Mouse (Mus musculus) left cerebral cortex, postnatal 36 days (tissue): Measurements from ENCODE around the gene Slc22a6. TPM values are rescaled to one million over a fixed set of nuclear protein-coding genes. Genes with fewer than 3 reads are reported as not detected.

Source experiments
- DNase-seq, 2 experiments: peaks; one replicate each; pipeline ENCODE4 v3.0.0; 2021 to 2022; ENCODE audit warnings: low spot score in 2 of 2, mixed read lengths in 1 of 2
- intact Hi-C: fragments of 180-260 bp; cut with DNase I; formaldehyde crosslinking; loops from one replicate; pipeline ENCODE4 v1.15.1; 2025
- total RNA-seq, 2 experiments: library from RNA; stranded (reverse); gene quantifications; 2 replicates each; pipeline ENCODE4 v1.2.3; 2021

The Slc22a6 gene
- total RNA-seq, 2 experiments from 2014 or later = 5.0 to 6.0 TPM

DNA sequence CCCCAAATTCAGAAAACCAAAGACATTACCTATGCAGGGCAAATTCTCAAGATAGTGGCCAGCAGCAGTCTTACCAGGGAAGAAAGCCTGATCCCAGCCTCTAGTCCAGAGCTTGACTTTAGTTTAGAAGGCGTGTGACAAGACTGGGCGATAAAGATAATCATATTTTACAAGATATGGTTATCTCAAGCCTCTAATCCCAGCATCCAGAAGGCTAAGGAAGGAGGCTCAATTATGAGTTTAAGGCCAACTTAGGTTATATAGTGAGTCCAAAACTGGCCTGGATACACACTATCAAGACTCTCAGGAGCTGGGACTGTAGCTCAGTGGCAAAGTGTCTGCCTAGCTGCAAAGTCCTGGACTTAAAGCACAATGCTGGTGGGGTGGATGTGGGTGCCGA, 55.0 kb downstream of the Slc22a6 start:
- no peak for DNase-seq
- intact Hi-C loops = no loop called here

DNA sequence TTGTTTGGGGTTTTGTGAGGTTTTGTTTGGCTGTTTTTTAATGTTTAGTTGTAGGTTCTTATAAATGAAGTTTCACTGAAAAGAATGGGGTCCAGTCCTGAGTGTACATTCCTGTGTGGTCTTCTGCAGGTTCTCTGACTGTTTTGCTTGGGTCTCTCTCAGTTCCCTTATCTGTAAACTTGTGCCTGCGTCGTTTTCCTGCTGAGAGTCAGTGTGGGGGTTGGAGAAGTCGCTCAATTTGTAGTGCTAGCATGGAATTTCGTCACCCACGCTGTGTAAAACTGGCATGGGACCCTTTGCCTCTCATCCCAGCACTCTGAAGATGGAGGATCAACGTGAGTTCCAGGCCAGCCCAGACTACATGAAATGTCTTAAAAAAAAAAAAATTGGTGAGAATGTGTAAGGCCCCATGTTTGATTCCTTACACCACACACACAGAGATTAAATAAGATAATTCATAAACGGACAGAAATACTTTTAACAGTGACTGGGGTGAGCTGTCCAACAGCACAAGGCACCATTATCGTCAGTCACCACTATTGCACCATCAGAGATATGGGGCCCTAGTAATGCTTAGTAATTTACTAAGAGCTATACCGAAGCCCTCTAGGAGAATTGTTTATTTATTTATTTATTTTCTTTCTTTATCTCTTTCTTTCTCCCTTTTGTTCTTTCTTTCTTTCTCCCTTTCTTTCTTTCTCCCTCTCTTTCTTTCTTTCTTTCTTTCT, 55.7 kb downstream of the Slc22a6 start:
- intact Hi-C loops = no loop called here
- DNase-seq = no peak

Other genes starting within 250 kb of the Slc22a6 start
- gene Slc22a30, start 212.9 kb upstream of the Slc22a6 start, total RNA-seq = not detected
- 10 to 100 TPM; 10.7 to 14.3 TPM for gene Slc22a8, start 26.8 kb upstream of the Slc22a6 start, total RNA-seq
- gene Chrm1, start 45.8 kb downstream of the Slc22a6 start, total RNA-seq = 100 to 1,000 TPM; 157 to 166 TPM
- 100 to 1,000 TPM; 151 to 173 TPM for gene Slc3a2, start 105.3 kb downstream of the Slc22a6 start, total RNA-seq
- gene Wdr74, start 117.8 kb downstream of the Slc22a6 start, total RNA-seq = 10 to 100 TPM; 50.8 to 55.2 TPM
- 1 to 10 TPM in 1 of 2 experiments, not detected in 1; 3.4 TPM for gene 1700092M07Rik, start 122.7 kb downstream of the Slc22a6 start, total RNA-seq
- 10 to 100 TPM; 57.9 to 81.8 TPM for gene Stx5a, start 123.4 kb downstream of the Slc22a6 start, total RNA-seq
- 10 to 100 TPM; 68.5 to 99.7 TPM for gene Nxf1, start 139.0 kb downstream of the Slc22a6 start, total RNA-seq
- gene Tmem223, start 153.0 kb downstream of the Slc22a6 start, total RNA-seq = 10 to 100 TPM; 68.5 to 75.9 TPM
- 10 to 100 TPM in 1 of 2 experiments, 1 to 10 TPM in 1; 8.9 to 11.0 TPM for gene Tmem179b, start 156.4 kb downstream of the Slc22a6 start, total RNA-seq
- 10 to 100 TPM; 12.5 to 14.4 TPM for gene Taf6l, start 168.4 kb downstream of the Slc22a6 start, total RNA-seq
- 100 to 1,000 TPM; 102 to 107 TPM for gene Polr2g, start 180.5 kb downstream of the Slc22a6 start, total RNA-seq
- gene Zbtb3, start 184.5 kb downstream of the Slc22a6 start, total RNA-seq = 1 to 10 TPM; 4.9 to 6.3 TPM
- 10 to 100 TPM; 33.1 to 33.3 TPM for gene Ttc9c, start 201.3 kb downstream of the Slc22a6 start, total RNA-seq
- 100 to 1,000 TPM; 110 to 118 TPM for gene Hnrnpul2, start 202.0 kb downstream of the Slc22a6 start, total RNA-seq
- not detected for gene AC129217.1, start 211.7 kb downstream of the Slc22a6 start, total RNA-seq
- 100 to 1,000 TPM; 118 TPM for gene Bscl2, start 219.4 kb downstream of the Slc22a6 start, total RNA-seq
- gene Gng3, start 221.2 kb downstream of the Slc22a6 start, total RNA-seq = 100 to 1,000 TPM; 190 to 230 TPM
- 1 to 10 TPM; 1.3 to 1.6 TPM for gene Lrrn4cl, start 232.7 kb downstream of the Slc22a6 start, total RNA-seq